Mouse (Mus musculus): ENCODE data around the gene Myg1. TPM values are rescaled to one million over a fixed set of nuclear protein-coding genes. Genes with fewer than 3 reads are reported as not detected.
A peak's percentile ranks its signal among the peaks of the same experiment; 100 is the strongest.

The Myg1 gene
- total and polyA plus RNA-seq, 2 experiments from 2014 or later: 46.4 to 85.7 TPM

GRCm38 (mm10) chr15:102377810-102378262 lies 46.3 kb downstream of the Myg1 start:
- Histone ChIP-seq H3K9ac (no peak overlapping the region), H3K36me3 (ENCODE audit: insufficient read depth) (no peaks in the 10 kb centered on the region), H3K4me1 (ENCODE audit: insufficient read depth) (no peaks in the 10 kb centered on the region), H3K27ac (ENCODE audit: low read depth, low read length) (no peak overlapping the region), H3K4me2 (ENCODE audit: low read depth) (no peak overlapping the region), H3K9me3 (ENCODE audit: low read length) (no peaks in the 10 kb centered on the region), H3K27me3 (ENCODE audit: insufficient read depth, low read length) (no peaks in the 10 kb centered on the region), H3K4me3 (ENCODE audit: low read depth, low read length) (no peak overlapping the region)
- ATAC-seq (no peak), DNase-seq (no peak)
- 12% methylated on average over 10 of the region's 10 CpGs for WGBS
- TF ChIP-seq CTCF (IDR thresholded peaks at IDR 0.05; ENCODE audit: low read depth): no peak

GRCm38 (mm10) chr15:102381575-102381974 lies 50.1 kb downstream of the Myg1 start:
- peak; percentile 88 for ATAC-seq
- Histone ChIP-seq H3K9me3 (ENCODE audit: low read length) (no peaks in the 10 kb centered on the region), H3K4me2 (ENCODE audit: low read depth) (no peak overlapping the region), H3K4me1 (ENCODE audit: insufficient read depth) (no peaks in the 10 kb centered on the region), H3K27me3 (ENCODE audit: insufficient read depth, low read length) (no peaks in the 10 kb centered on the region), H3K27ac (ENCODE audit: low read depth, low read length) (no peak overlapping the region), H3K36me3 (ENCODE audit: insufficient read depth) (no peaks in the 10 kb centered on the region), H3K9ac (no peak overlapping the region), H3K4me3 (ENCODE audit: low read depth, low read length) (no peak overlapping the region)
- DNase-seq: peak; percentile 90
- under 1% methylated on average over 7 of the region's 7 CpGs for whole genome bisulfite sequencing
- TF ChIP-seq CTCF (IDR thresholded peaks at IDR 0.05; ENCODE audit: low read depth): peak; percentile 97

- Histone ChIP-seq H3K9ac (no peak overlapping the region), H3K36me3 (ENCODE audit: insufficient read depth) (no peaks in the 10 kb centered on the region), H3K27me3 (ENCODE audit: insufficient read depth, low read length) (no peaks in the 10 kb centered on the region), H3K4me1 (ENCODE audit: insufficient read depth) (no peaks in the 10 kb centered on the region), H3K4me2 (ENCODE audit: low read depth) (no peak overlapping the region), H3K9me3 (ENCODE audit: low read length) (no peaks in the 10 kb centered on the region), H3K4me3 (ENCODE audit: low read depth, low read length) (no peak overlapping the region), H3K27ac (ENCODE audit: low read depth, low read length) (no peak overlapping the region)
- TF ChIP-seq CTCF (IDR thresholded peaks at IDR 0.05; ENCODE audit: low read depth): no peak
- ATAC-seq (no peak), DNase-seq (no peak)
- 93% methylated on average over 6 of the region's 6 CpGs for WGBS
Observed at GRCm38 (mm10) chr15:102383671-102384070, 52.2 kb downstream of the Myg1 start.

GRCm38 (mm10) chr15:102386640-102387039 lies 55.1 kb downstream of the Myg1 start:
- H3K4me1 ChIP-seq (ENCODE audit: insufficient read depth): no peaks in the 10 kb centered on the region
- DNase-seq (no peak), ATAC-seq (no peak)
- no peak overlapping the region for H3K4me2 ChIP-seq (ENCODE audit: low read depth)
- H3K4me3 ChIP-seq (ENCODE audit: low read depth, low read length): no peak overlapping the region
- no peaks in the 10 kb centered on the region for H3K36me3 ChIP-seq (ENCODE audit: insufficient read depth)
- no peak overlapping the region for H3K27ac ChIP-seq (ENCODE audit: low read depth, low read length)
- H3K27me3 ChIP-seq (ENCODE audit: insufficient read depth, low read length): no peaks in the 10 kb centered on the region
- H3K9me3 ChIP-seq (ENCODE audit: low read length): no peaks in the 10 kb centered on the region
- WGBS: 53% methylated on average over 9 of the region's 9 CpGs
- no peak for TF ChIP-seq CTCF (IDR thresholded peaks at IDR 0.05; ENCODE audit: low read depth)
- H3K9ac ChIP-seq: no peak overlapping the region

Other genes starting within 250 kb of the Myg1 start
- 7.0 and 8.4 TPM in 2 replicates for gene Tns2, start 231.3 kb upstream of the Myg1 start, total RNA-seq (2014; rRNA removed)
- 2.8 and 5.0 TPM in 2 replicates for gene Tns2, start 231.3 kb upstream of the Myg1 start, polyA plus RNA-seq (2015; fragmentation: Nextera tagmentation; extraction: Ambion mirVana)
- gene Spryd3, start 195.5 kb upstream of the Myg1 start, total RNA-seq (2014; rRNA removed): 90.6 and 110 TPM in 2 replicates
- gene Spryd3, start 195.5 kb upstream of the Myg1 start, polyA plus RNA-seq (2015; fragmentation: Nextera tagmentation; extraction: Ambion mirVana): 76.5 and 95.6 TPM in 2 replicates
- gene Igfbp6, start 187.3 kb upstream of the Myg1 start, total RNA-seq (2014; rRNA removed): 11.4 and 12.2 TPM in 2 replicates
- 8.1 and 10.3 TPM in 2 replicates for gene Igfbp6, start 187.3 kb upstream of the Myg1 start, polyA plus RNA-seq (2015; fragmentation: Nextera tagmentation; extraction: Ambion mirVana)
- gene Soat2, start 181.2 kb upstream of the Myg1 start, total RNA-seq (2014; rRNA removed): 0.10 TPM in 1 of 2 replicates, not detected in the other
- 0.12 TPM in 1 of 2 replicates, not detected in the other for gene Soat2, start 181.2 kb upstream of the Myg1 start, polyA plus RNA-seq (2015; fragmentation: Nextera tagmentation; extraction: Ambion mirVana)
- 67.2 and 83.2 TPM in 2 replicates for gene Zfp740, start 128.5 kb upstream of the Myg1 start, total RNA-seq (2014; rRNA removed)
- gene Zfp740, start 128.5 kb upstream of the Myg1 start, polyA plus RNA-seq (2015; fragmentation: Nextera tagmentation; extraction: Ambion mirVana): 20.0 and 29.7 TPM in 2 replicates
- gene Csad, start 127.0 kb upstream of the Myg1 start, total RNA-seq (2014; rRNA removed): 46.2 and 47.8 TPM in 2 replicates
- gene Csad, start 127.0 kb upstream of the Myg1 start, polyA plus RNA-seq (2015; fragmentation: Nextera tagmentation; extraction: Ambion mirVana): 25.9 and 29.9 TPM in 2 replicates
- gene Itgb7, start 99.8 kb upstream of the Myg1 start, total RNA-seq (2014; rRNA removed): 0.31 and 2.4 TPM in 2 replicates
- 0.50 and 0.75 TPM in 2 replicates for gene Itgb7, start 99.8 kb upstream of the Myg1 start, polyA plus RNA-seq (2015; fragmentation: Nextera tagmentation; extraction: Ambion mirVana)
- 6.5 and 12.3 TPM in 2 replicates for gene Rarg, start 74.2 kb upstream of the Myg1 start, total RNA-seq (2014; rRNA removed)
- 4.5 and 4.6 TPM in 2 replicates for gene Rarg, start 74.2 kb upstream of the Myg1 start, polyA plus RNA-seq (2015; fragmentation: Nextera tagmentation; extraction: Ambion mirVana)
- gene Gm9918, start 61.1 kb upstream of the Myg1 start, total RNA-seq (2014; rRNA removed): 0.15 TPM in 1 of 2 replicates, not detected in the other
- not detected in 2 replicates for gene Gm9918, start 61.1 kb upstream of the Myg1 start, polyA plus RNA-seq (2015; fragmentation: Nextera tagmentation; extraction: Ambion mirVana)
- gene Mfsd5, start 52.3 kb upstream of the Myg1 start, total RNA-seq (2014; rRNA removed): 33.2 and 39.3 TPM in 2 replicates
- gene Mfsd5, start 52.3 kb upstream of the Myg1 start, polyA plus RNA-seq (2015; fragmentation: Nextera tagmentation; extraction: Ambion mirVana): 63.0 and 63.7 TPM in 2 replicates
- 2.7 and 9.6 TPM in 2 replicates for gene Espl1, start 35.4 kb upstream of the Myg1 start, total RNA-seq (2014; rRNA removed)
- 1.5 and 2.3 TPM in 2 replicates for gene Espl1, start 35.4 kb upstream of the Myg1 start, polyA plus RNA-seq (2015; fragmentation: Nextera tagmentation; extraction: Ambion mirVana)
- 177 and 262 TPM in 2 replicates for gene Pfdn5, start 5.6 kb upstream of the Myg1 start, total RNA-seq (2014; rRNA removed)
- 518 and 621 TPM in 2 replicates for gene Pfdn5, start 5.6 kb upstream of the Myg1 start, polyA plus RNA-seq (2015; fragmentation: Nextera tagmentation; extraction: Ambion mirVana)
- 25.5 and 27.9 TPM in 2 replicates for gene Aaas, start 19.1 kb downstream of the Myg1 start, total RNA-seq (2014; rRNA removed)
- 31.6 and 33.4 TPM in 2 replicates for gene Aaas, start 19.1 kb downstream of the Myg1 start, polyA plus RNA-seq (2015; fragmentation: Nextera tagmentation; extraction: Ambion mirVana)
- 0.92 and 2.1 TPM in 2 replicates for gene Sp7, start 35.5 kb downstream of the Myg1 start, total RNA-seq (2014; rRNA removed)
- 0.30 and 0.35 TPM in 2 replicates for gene Sp7, start 35.5 kb downstream of the Myg1 start, polyA plus RNA-seq (2015; fragmentation: Nextera tagmentation; extraction: Ambion mirVana)
- gene Sp1, start 74.4 kb downstream of the Myg1 start, total RNA-seq (2014; rRNA removed): 16.4 and 22.5 TPM in 2 replicates
- 2.0 and 2.6 TPM in 2 replicates for gene Sp1, start 74.4 kb downstream of the Myg1 start, polyA plus RNA-seq (2015; fragmentation: Nextera tagmentation; extraction: Ambion mirVana)
- 0.38 and 1.1 TPM in 2 replicates for gene Amhr2, start 113.7 kb downstream of the Myg1 start, total RNA-seq (2014; rRNA removed)
- gene Amhr2, start 113.7 kb downstream of the Myg1 start, polyA plus RNA-seq (2015; fragmentation: Nextera tagmentation; extraction: Ambion mirVana): 0.34 and 0.65 TPM in 2 replicates
- 21.5 and 22.3 TPM in 2 replicates for gene Prr13, start 127.3 kb downstream of the Myg1 start, total RNA-seq (2014; rRNA removed)
- gene Prr13, start 127.3 kb downstream of the Myg1 start, polyA plus RNA-seq (2015; fragmentation: Nextera tagmentation; extraction: Ambion mirVana): 69.9 and 90.9 TPM in 2 replicates
- gene Pcbp2, start 138.8 kb downstream of the Myg1 start, total RNA-seq (2014; rRNA removed): 134 and 154 TPM in 2 replicates
- gene Pcbp2, start 138.8 kb downstream of the Myg1 start, polyA plus RNA-seq (2015; fragmentation: Nextera tagmentation; extraction: Ambion mirVana): 102 and 103 TPM in 2 replicates
- gene Gm10337, start 172.0 kb downstream of the Myg1 start, total RNA-seq (2014; rRNA removed): not detected in 2 replicates
- gene Gm10337, start 172.0 kb downstream of the Myg1 start, polyA plus RNA-seq (2015; fragmentation: Nextera tagmentation; extraction: Ambion mirVana): 3.7 and 4.2 TPM in 2 replicates
- gene Map3k12, start 185.4 kb downstream of the Myg1 start, total RNA-seq (2014; rRNA removed): 75.0 and 88.9 TPM in 2 replicates
- gene Map3k12, start 185.4 kb downstream of the Myg1 start, polyA plus RNA-seq (2015; fragmentation: Nextera tagmentation; extraction: Ambion mirVana): 29.6 and 39.4 TPM in 2 replicates
- 87.5 and 94.7 TPM in 2 replicates for gene Tarbp2, start 186.5 kb downstream of the Myg1 start, total RNA-seq (2014; rRNA removed)
- gene Tarbp2, start 186.5 kb downstream of the Myg1 start, polyA plus RNA-seq (2015; fragmentation: Nextera tagmentation; extraction: Ambion mirVana): 86.4 and 89.5 TPM in 2 replicates
- 2.5 and 3.1 TPM in 2 replicates for gene Npff, start 193.2 kb downstream of the Myg1 start, total RNA-seq (2014; rRNA removed)
- gene Npff, start 193.2 kb downstream of the Myg1 start, polyA plus RNA-seq (2015; fragmentation: Nextera tagmentation; extraction: Ambion mirVana): 1.5 and 1.7 TPM in 2 replicates

Measured in forebrain, postnatal 0 days (tissue).